Mouse (Mus musculus) embryonic stem cell, embryonic (primary cell): ENCODE measurements around the gene Smyd5.

Experiments used
- CTCF ChIA-PET, 4 experiments: fragments of 300-600 bp in 2 of 4; fragments of 350-600 bp in 2 of 4; sonication (Branson Sonifier 250); formaldehyde crosslinking; loops; one replicate each; lab custom pipeline; 2022; ENCODE audit warnings: inconsistent platforms in 2 of 4; lab: Charles Lee
- POLR2A ChIA-PET, 4 experiments: fragments of 300-600 bp in 2 of 4; fragments of 350-600 bp in 2 of 4; sonication (Branson Sonifier 250); formaldehyde crosslinking; loops; one replicate each; lab custom pipeline; 2022; ENCODE audit warnings: antibody characterized with exemption in 4 of 4, inconsistent platforms in 1 of 4; lab: Charles Lee

Smyd5 gene

DNA sequence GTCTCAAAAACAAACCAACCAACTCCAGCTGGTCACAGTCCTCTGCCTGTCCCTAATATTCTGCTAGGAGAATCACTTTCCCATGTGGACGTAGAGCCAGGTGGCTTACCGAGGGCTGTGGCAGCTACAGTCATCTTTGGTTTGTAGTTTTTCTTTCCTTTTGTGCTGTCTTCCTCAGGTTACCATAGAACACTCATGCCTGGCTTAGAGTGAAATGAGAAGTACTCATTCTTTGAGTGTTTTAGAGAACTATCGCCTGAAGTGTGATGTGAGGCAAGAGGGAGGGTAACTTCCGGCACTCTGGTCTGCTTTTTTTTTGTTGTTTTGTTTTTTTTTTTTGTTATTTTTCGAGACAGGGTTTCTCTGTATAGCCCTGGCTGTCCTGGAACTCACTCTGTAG is 2.1 kb downstream of the Smyd5 start:
- ChIA-PET CTCF (no interaction called here), POLR2A (interaction anchor here (0.5 to 10.8 kb wide), 12 partner anchors 10 to 1086 kb away, joined by 3 to 207 read pairs (median 4); partner anchors contain the start of genes Cct7 (in 4 of the 4), Pradc1 (in 4 of the 4), Egr4 (in 1 of the 4) and Noto (in 1 of the 4))

DNA sequence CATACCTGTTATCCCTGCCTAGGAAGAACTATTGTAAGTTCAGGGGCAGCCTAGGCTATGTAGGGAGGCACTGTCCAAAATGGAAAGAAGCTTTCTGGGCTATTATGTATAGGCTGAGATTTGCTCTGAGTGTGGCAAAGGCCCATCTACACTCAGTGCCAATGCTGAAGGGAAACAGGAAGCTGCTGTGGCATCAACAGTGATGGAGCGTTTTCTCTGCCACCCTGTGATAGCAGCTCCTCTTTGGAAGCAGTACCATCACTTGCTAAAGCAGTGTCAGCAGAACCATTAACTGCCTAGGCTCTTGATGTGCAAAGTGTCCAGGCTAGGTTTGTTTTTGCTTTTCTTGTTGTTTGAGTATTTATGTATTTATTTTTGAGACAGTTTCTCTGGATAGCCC is 4.4 kb downstream of the Smyd5 start:
- POLR2A ChIA-PET: interaction anchor here in 3 of 4 experiments (0.7 to 10.8 kb wide), 6 partner anchors 11 to 36 kb away, joined by 3 to 207 read pairs (median 13); partner anchors contain the start of genes Cct7 (in 3 of the 3) and Pradc1 (in 3 of the 3)

DNA sequence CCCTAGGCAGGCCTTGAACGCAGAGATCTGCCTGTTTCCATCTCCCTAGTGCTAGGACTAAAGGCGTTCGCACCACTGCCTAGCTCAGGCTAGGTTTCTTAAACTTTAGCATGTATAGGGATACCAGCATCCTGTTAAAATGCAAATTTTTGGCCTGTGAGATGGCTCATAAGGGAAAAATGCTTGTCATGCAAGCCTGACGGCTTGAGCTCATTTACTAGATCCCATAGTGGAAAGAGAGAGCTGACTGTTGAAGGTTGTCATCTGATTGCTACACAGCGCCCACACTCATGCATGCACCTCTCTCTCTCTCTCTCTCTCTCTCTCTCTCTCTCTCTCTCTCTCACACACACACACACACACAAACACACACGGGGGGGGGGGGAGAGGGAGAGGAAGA is 4.8 kb downstream of the Smyd5 start:
- CTCF ChIA-PET: interaction anchor here (0.6 to 1.8 kb wide), 8 partner anchors 9 to 1831 kb away, joined by 3 to 7 read pairs (median 4); partner anchors contain the start of genes Cct7 (in 2 of the 4) and Pradc1 (in 2 of the 4)

More for the DNA sequence above, 4.4 kb downstream of the Smyd5 start:
- CTCF ChIA-PET: interaction anchor here (0.6 to 1.9 kb wide), 10 partner anchors 10 to 1830 kb away, joined by 3 to 7 read pairs (median 4); partner anchors contain the start of genes Cct7 (in 2 of the 4) and Pradc1 (in 2 of the 4)

DNA sequence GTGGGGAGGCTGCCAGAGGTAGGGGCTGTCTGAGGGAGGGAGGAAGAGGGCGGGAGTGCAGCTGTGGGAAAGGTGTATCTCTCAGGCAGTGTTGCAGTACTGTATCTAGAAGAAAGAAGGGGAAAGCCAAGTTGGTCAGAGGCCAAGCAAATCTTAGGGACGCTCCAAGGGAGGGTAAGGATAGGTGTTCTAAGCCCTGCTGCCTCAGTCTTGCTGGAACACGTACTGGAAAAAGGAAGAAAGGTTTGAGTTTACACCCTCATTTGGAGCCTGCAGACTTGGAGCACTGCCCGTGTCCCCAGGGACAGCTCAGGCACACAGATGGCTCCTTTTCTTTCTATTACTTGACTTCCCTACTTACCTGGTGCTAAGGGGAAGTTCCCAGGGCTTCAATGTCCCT is 9.4 kb downstream of the Smyd5 start:
- CTCF ChIA-PET: no interaction called here
- POLR2A ChIA-PET: interaction anchor here in 3 of 4 experiments (0.8 to 10.8 kb wide), 4 partner anchors 7 to 18 kb away, joined by 3 to 207 read pairs (median 62); partner anchors contain the start of genes Cct7 (in 3 of the 3) and Pradc1 (in 3 of the 3)

More for the DNA sequence above, 4.8 kb downstream of the Smyd5 start:
- POLR2A ChIA-PET: interaction anchor here (0.7 to 10.8 kb wide), 8 partner anchors 10 to 35 kb away, joined by 3 to 207 read pairs (median 9); partner anchors contain the start of genes Cct7 (in 4 of the 4) and Pradc1 (in 4 of the 4)

DNA sequence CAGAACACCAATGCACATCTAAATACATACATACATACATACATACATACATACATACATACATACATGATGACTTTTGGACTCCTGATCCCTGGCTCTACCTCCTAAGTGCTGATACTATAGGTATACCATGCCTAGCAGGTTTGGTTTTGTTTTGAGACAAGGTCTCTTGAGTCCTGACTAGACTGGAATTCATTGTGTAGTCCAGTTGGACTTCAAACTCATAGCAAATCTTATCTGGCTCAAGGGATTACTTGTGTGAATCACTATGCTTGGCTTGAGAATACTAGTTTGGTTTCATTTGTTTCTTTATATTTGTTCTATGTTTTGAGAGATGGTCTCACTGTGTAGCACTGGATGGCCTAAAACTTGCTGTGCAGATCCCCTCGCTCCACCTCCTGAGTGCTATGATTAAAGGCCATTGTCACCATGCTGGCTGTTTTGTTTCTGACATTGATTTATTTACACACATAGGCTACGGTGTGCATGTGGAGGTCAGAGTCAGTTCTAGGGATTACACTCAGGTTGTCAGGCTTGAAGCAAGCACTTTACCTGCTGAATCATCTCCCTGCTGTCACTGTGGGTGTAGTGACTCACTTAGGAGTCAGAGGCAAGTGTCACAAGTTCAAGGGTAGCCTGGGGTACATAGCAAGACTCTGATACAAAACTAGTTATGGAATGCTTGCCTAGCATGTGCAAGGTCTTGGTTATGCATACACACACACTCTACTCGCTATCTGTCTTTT is 11.9 kb downstream of the Smyd5 start:
- POLR2A ChIA-PET: interaction anchor here in 2 of 4 experiments (1.0 to 13.9 kb wide), 7 partner anchors 5 to 28 kb away, joined by 4 to 369 read pairs (median 119); partner anchors contain the start of genes Cct7 (in 2 of the 2) and Pradc1 (in 2 of the 2)
- CTCF ChIA-PET: interaction anchor here in 1 of 4 experiments (0.9 kb wide), 1 partner anchor 8 kb away, joined by 4 read pairs; no protein-coding TSS in a partner anchor

DNA sequence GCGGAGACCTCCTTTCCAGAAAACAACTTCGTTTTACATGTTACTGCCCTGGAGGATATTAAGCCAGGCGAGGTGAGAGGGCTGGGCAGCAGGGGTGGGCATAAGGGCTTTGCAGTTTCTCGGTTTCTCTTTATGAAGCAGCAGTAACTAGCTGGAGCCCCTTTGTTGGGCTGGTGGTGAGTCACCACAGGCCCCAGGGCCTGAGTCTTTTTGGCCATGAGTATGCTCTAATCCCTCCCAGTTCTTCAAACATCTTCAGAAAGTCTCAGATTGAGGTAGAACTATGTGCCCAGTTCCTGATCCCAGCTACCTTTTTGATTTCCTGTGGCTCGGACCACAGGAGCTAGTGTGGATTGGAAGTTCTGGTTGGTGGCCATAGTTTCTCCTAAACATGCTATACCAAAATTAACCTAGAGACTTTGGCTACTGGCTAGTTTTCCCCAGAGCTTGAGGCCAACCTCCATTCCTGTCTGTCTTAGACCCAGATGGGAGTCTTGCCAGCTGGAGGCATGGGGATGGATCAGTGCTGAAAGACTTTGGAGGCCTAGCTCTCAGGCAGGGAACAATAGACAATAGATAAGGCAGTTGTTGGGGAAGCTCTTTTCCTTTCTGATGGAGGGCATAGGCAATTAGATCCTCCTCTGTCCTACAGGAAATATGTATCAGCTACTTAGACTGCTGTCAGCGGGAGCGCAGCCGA is 12.6 kb downstream of the Smyd5 start:
- ChIA-PET POLR2A (interaction anchor here in 2 of 4 experiments (0.8 to 13.9 kb wide), 9 partner anchors 6 to 48 kb away, joined by 3 to 369 read pairs (median 4); partner anchors contain the start of genes Noto (in 1 of the 2) and Pradc1 (in 1 of the 2)), CTCF (interaction anchor here in 1 of 4 experiments (0.9 kb wide), 1 partner anchor 9 kb away, joined by 4 read pairs; no protein-coding TSS in a partner anchor)

- CTCF ChIA-PET: interaction anchor here in 1 of 4 experiments (1.6 kb wide), 1 partner anchor 8 kb away, joined by 4 read pairs; no protein-coding TSS in a partner anchor
- POLR2A ChIA-PET: interaction anchor here in 2 of 4 experiments (0.7 to 13.9 kb wide), 10 partner anchors 7 to 308 kb away, joined by 3 to 369 read pairs (median 9); partner anchors contain the start of genes Noto (in 1 of the 2) and Spr (in 1 of the 2)
Observed at GRCm38 (mm10) chr6:85445286-85445685, 13.5 kb downstream of the Smyd5 start.

DNA sequence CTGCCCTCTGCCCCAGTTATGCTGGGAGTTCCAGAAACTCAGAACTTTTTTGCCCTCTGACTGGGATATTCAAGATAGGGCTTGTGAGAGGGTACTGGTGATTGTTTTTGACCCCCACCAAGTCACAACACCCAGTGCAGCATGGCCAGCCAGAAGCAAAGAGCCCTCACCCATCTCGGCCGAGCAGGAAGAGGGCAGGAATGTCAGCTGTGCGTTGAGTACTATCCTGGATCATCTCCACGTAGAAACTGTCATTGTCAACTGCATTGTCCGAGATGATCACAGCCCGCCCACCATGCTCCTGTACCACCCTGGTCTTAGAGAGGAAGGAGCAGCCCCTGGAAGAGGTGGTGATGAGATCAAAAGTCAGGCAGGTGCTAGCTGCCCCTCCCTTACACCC is 15.6 kb downstream of the Smyd5 start:
- POLR2A ChIA-PET: interaction anchor here in 3 of 4 experiments (0.9 to 13.9 kb wide), 15 partner anchors 9 to 292 kb away, joined by 3 to 369 read pairs (median 4); partner anchors contain the start of genes Rab11fip5 (in 1 of the 3) and Smyd5 (in 1 of the 3)
- CTCF ChIA-PET: interaction anchor here in 2 of 4 experiments (0.7 to 1.4 kb wide), 2 partner anchors 23 to 101 kb away, joined by 3 to 5 read pairs; no protein-coding TSS in a partner anchor

DNA sequence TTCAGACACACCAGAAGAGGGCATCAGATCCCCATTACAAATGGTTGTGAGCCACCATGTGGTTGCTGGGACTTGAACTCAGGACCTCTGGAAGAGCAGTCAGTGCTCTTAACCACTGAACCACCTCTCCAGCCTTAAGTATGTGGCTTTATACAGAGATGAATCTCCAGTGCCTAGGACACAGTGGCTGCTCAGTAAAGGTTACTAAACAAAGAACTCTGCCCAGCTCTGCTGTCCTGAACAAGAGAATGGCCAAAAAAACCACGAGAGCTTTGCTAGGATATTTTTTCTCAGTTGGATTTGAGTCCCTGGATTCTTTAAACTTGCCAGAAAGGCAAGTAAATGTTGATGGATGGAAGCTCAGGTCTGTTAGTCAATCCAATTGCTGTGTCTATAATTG is 18.4 kb downstream of the Smyd5 start:
- ChIA-PET CTCF (interaction anchor here in 3 of 4 experiments (0.6 to 2.9 kb wide), 15 partner anchors 8 to 213 kb away, joined by 3 to 14 read pairs (median 4); no protein-coding TSS in a partner anchor), POLR2A (interaction anchor here (0.6 to 13.9 kb wide), 54 partner anchors 11 to 1945 kb away, joined by 3 to 369 read pairs (median 11); partner anchors contain the start of genes Alms1 (in 3 of the 4), Smyd5 (in 3 of the 4), Egr4 (in 2 of the 4) and Noto (in 2 of the 4))

GRCm38 (mm10) chr6:85450697-85451663 is 19.2 kb downstream of the Smyd5 start, which contains the start of gene Cct7:
TSS of gene Cct7 (plus strand) at chr6:85451514.
- POLR2A ChIA-PET: interaction anchor here (0.6 to 13.9 kb wide), 203 partner anchors 9 to 1753 kb away, joined by 3 to 369 read pairs (median 5); partner anchors contain the start of genes Rab11fip5 (in 4 of the 4), Smyd5 (in 4 of the 4), Alms1 (in 3 of the 4) and Egr4 (in 3 of the 4)
- CTCF ChIA-PET: interaction anchor here (0.5 to 2.9 kb wide), 40 partner anchors 9 to 1447 kb away, joined by 3 to 15 read pairs (median 4); partner anchors contain the start of genes Egr4 (in 1 of the 4), Nat8f1 (in 1 of the 4) and Spr (in 1 of the 4)

GRCm38 (mm10) chr6:85451664-85452410 is 20.0 kb downstream of the Smyd5 start, which contains the start of gene Pradc1:
TSS of gene Pradc1 (minus strand) at chr6:85451970.
- CTCF ChIA-PET: interaction anchor here (0.5 to 2.9 kb wide), 34 partner anchors 9 to 1448 kb away, joined by 3 to 15 read pairs (median 4); partner anchors contain the start of genes Egr4 (in 1 of the 4), Nat8f1 (in 1 of the 4) and Spr (in 1 of the 4)
- POLR2A ChIA-PET: interaction anchor here (0.6 to 13.9 kb wide), 206 partner anchors 8 to 1754 kb away, joined by 3 to 369 read pairs (median 5); partner anchors contain the start of genes Rab11fip5 (in 4 of the 4), Alms1 (in 3 of the 4), Egr4 (in 3 of the 4) and Sfxn5 (in 3 of the 4)

- CTCF ChIA-PET: interaction anchor here in 3 of 4 experiments (0.7 to 2.9 kb wide), 19 partner anchors 8 to 463 kb away, joined by 3 to 15 read pairs (median 4); partner anchors contain the start of genes Egr4 (in 1 of the 3), Nat8f1 (in 1 of the 3) and Spr (in 1 of the 3)
- POLR2A ChIA-PET: interaction anchor here (0.6 to 13.9 kb wide), 163 partner anchors 8 to 1754 kb away, joined by 3 to 369 read pairs (median 5); partner anchors contain the start of genes Alms1 (in 3 of the 4), Egr4 (in 3 of the 4), Rab11fip5 (in 3 of the 4) and Sfxn5 (in 3 of the 4)
Observed at GRCm38 (mm10) chr6:85452411-85452665, 20.5 kb downstream of the Smyd5 start.

GRCm38 (mm10) chr6:85452816-85453215 is 21.0 kb downstream of the Smyd5 start:
- POLR2A ChIA-PET: interaction anchor here (0.6 to 13.9 kb wide), 95 partner anchors 9 to 1755 kb away, joined by 3 to 369 read pairs (median 7); partner anchors contain the start of genes Rab11fip5 (in 3 of the 4), Alms1 (in 2 of the 4), Dusp11 (in 2 of the 4) and Egr4 (in 2 of the 4)
- CTCF ChIA-PET: interaction anchor here in 2 of 4 experiments (0.8 to 2.9 kb wide), 8 partner anchors 10 to 463 kb away, joined by 3 to 15 read pairs (median 4); partner anchors contain the start of gene Nat8f1 (in 1 of the 2)

- POLR2A ChIA-PET: interaction anchor here (0.7 to 7.9 kb wide), 19 partner anchors 8 to 355 kb away, joined by 3 to 219 read pairs (median 4); partner anchors contain the start of genes Pradc1 (in 4 of the 4), Cct7 (in 3 of the 4), Egr4 (in 1 of the 4) and Rab11fip5 (in 1 of the 4)
- CTCF ChIA-PET: interaction anchor here (0.5 to 1.5 kb wide), 7 partner anchors 9 to 1075 kb away, joined by 3 to 5 read pairs (median 3); partner anchors contain the start of gene Egr4 (in 1 of the 4)
Observed at GRCm38 (mm10) chr6:85459621-85460020, 27.8 kb downstream of the Smyd5 start.
